Mouse (Mus musculus) E14TG2a.4 (cell line): Measurements from ENCODE around the gene Cdk2ap2.

Experiments used
- H3K27me3 ChIP-seq: 2 replicates; pipeline ENCODE4 v1.6.1; 2014; ENCODE audit warnings: low read length, control low read depth; ENCODE audit not compliant: insufficient read depth
- H3K36me3 ChIP-seq: 2 replicates; pipeline ENCODE4 v1.6.1; 2014; ENCODE audit warnings: low read length, control low read depth; ENCODE audit not compliant: insufficient read depth
- H3K4me1 ChIP-seq: replicated peaks from 2 replicates; pipeline ENCODE4 v1.6.1; 2014; ENCODE audit warnings: low read depth, low read length, control low read depth
- H3K4me3 ChIP-seq: replicated peaks from 2 replicates; pipeline ENCODE4 v1.5.1; 2014; ENCODE audit warnings: mild to moderate bottlenecking, low read length
- H3K9me3 ChIP-seq: 2 replicates; pipeline ENCODE4 v1.6.1; 2014; ENCODE audit warnings: low read length, control low read depth
- CTCF ChIP-seq: conservative IDR thresholded peaks from 2 replicates; pipeline ENCODE4 v1.5.1; 2014; ENCODE audit warnings: low read length
- NANOG ChIP-seq: IDR thresholded peaks from 2 replicates; pipeline ENCODE4 v1.6.1; 2014; ENCODE audit warnings: borderline replicate concordance, low read length, mixed read lengths
- POU5F1 ChIP-seq: IDR thresholded peaks from 2 replicates; pipeline ENCODE4 v1.6.1; 2014; ENCODE audit warnings: low read length, borderline replicate concordance

Cdk2ap2 gene

GRCm38 (mm10) chr19:4113186-4113805 is 16.3 kb downstream of the Cdk2ap2 start:
- H3K27me3 ChIP-seq: peaks cover 6% of the 10 kb centered on the region; the same call in 1 of the 2 replicates
- TF ChIP-seq CTCF (no peak), POU5F1 (no peak), NANOG (no peak)
- peaks cover 68% of the 10 kb centered on the region for H3K36me3 ChIP-seq
- H3K4me3 ChIP-seq: no peak overlapping the region
- no peaks in the 10 kb centered on the region for H3K9me3 ChIP-seq
- H3K4me1 ChIP-seq: peaks cover 48% of the 10 kb centered on the region

GRCm38 (mm10) chr19:4113806-4114230 is 16.8 kb downstream of the Cdk2ap2 start:
- TF ChIP-seq POU5F1 (no peak), CTCF (no peak), NANOG (no peak)
- H3K9me3 ChIP-seq: no peaks in the 10 kb centered on the region

GRCm38 (mm10) chr19:4114551-4114950 is 17.6 kb downstream of the Cdk2ap2 start:
- H3K27me3 ChIP-seq: peaks cover 6% of the 10 kb centered on the region; the same call in 1 of the 2 replicates
- peaks cover 77% of the 10 kb centered on the region for H3K36me3 ChIP-seq
- H3K9me3 ChIP-seq: no peaks in the 10 kb centered on the region

More at GRCm38 (mm10) chr19:4113806-4114230, 16.8 kb downstream of the Cdk2ap2 start:
- Histone ChIP-seq H3K27me3 (peaks cover 6% of the 10 kb centered on the region; the same call in 1 of the 2 replicates), H3K36me3 (peaks cover 72% of the 10 kb centered on the region), H3K4me3 (no peak overlapping the region), H3K4me1 (peaks cover 44% of the 10 kb centered on the region)

GRCm38 (mm10) chr19:4115144-4115543 is 18.2 kb downstream of the Cdk2ap2 start:
- Histone ChIP-seq H3K9me3 (no peaks in the 10 kb centered on the region), H3K27me3 (peaks cover 6% of the 10 kb centered on the region; the same call in 1 of the 2 replicates), H3K4me3 (no peak overlapping the region), H3K36me3 (peaks cover 82% of the 10 kb centered on the region), H3K4me1 (peaks cover 44% of the 10 kb centered on the region)
- TF ChIP-seq NANOG: no peak
- TF ChIP-seq CTCF: no peak
- no peak for TF ChIP-seq POU5F1

More at GRCm38 (mm10) chr19:4114551-4114950, 17.6 kb downstream of the Cdk2ap2 start:
- TF ChIP-seq CTCF (no peak), NANOG (no peak), POU5F1 (no peak)
- Histone ChIP-seq H3K4me1 (peaks cover 44% of the 10 kb centered on the region), H3K4me3 (no peak overlapping the region)

GRCm38 (mm10) chr19:4115816-4116215 is 18.8 kb downstream of the Cdk2ap2 start:
- TF ChIP-seq POU5F1 (no peak), NANOG (no peak), CTCF (no peak)

GRCm38 (mm10) chr19:4117006-4117405 is 20.0 kb downstream of the Cdk2ap2 start:
- no peak overlapping the region for H3K4me3 ChIP-seq
- TF ChIP-seq NANOG (no peak), POU5F1 (no peak), CTCF (no peak)
- H3K36me3 ChIP-seq: peaks cover 76% of the 10 kb centered on the region
- no peaks in the 10 kb centered on the region for H3K27me3 ChIP-seq
- no peaks in the 10 kb centered on the region for H3K9me3 ChIP-seq
- H3K4me1 ChIP-seq: peaks cover 46% of the 10 kb centered on the region

More at GRCm38 (mm10) chr19:4115816-4116215, 18.8 kb downstream of the Cdk2ap2 start:
- Histone ChIP-seq H3K27me3 (no peaks in the 10 kb centered on the region), H3K36me3 (peaks cover 82% of the 10 kb centered on the region), H3K9me3 (no peaks in the 10 kb centered on the region), H3K4me1 (peaks cover 44% of the 10 kb centered on the region), H3K4me3 (no peak overlapping the region)

- Histone ChIP-seq H3K9me3 (no peaks in the 10 kb centered on the region), H3K36me3 (peaks cover 64% of the 10 kb centered on the region), H3K4me3 (no peak overlapping the region), H3K27me3 (no peaks in the 10 kb centered on the region), H3K4me1 (peaks cover 46% of the 10 kb centered on the region)
- TF ChIP-seq NANOG: no peak
- TF ChIP-seq POU5F1: no peak
- TF ChIP-seq CTCF: no peak
Measured at GRCm38 (mm10) chr19:4118350-4118749, 21.4 kb downstream of the Cdk2ap2 start.

- Histone ChIP-seq H3K36me3 (peaks cover 48% of the 10 kb centered on the region), H3K9me3 (no peaks in the 10 kb centered on the region), H3K4me3 (no peak overlapping the region), H3K4me1 (peaks cover 51% of the 10 kb centered on the region), H3K27me3 (no peaks in the 10 kb centered on the region)
- no peak for TF ChIP-seq CTCF
- no peak for TF ChIP-seq NANOG
- no peak for TF ChIP-seq POU5F1
Measured at GRCm38 (mm10) chr19:4119716-4120487, 22.9 kb downstream of the Cdk2ap2 start.
